Mouse (Mus musculus) heart, postnatal 0 days (tissue): ENCODE data around the gene Gm49358. TPM values are rescaled to one million over a fixed set of nuclear protein-coding genes. Genes with fewer than 3 reads are reported as not detected.

Source experiments
- ATAC-seq: fragments of 200-750 bp; cut with Nextera tagmentation; 2 replicates; pipeline ENCODE4 v1.8.0; 2017; ENCODE audit warnings: low read depth, moderate number of reproducible peaks, moderate library complexity; ENCODE audit not compliant: insufficient read depth
- DNase-seq: peaks from one replicate; pipeline ENCODE4 v3.0.0-alpha.2; 2016; ENCODE audit warnings: low spot score
- H3K27ac ChIP-seq: fragments of 300-500 bp; sonication (generic); 2 replicates; pipeline ENCODE4 v1.5.1; 2014; ENCODE audit warnings: low read depth, mild to moderate bottlenecking
- H3K27me3 ChIP-seq: fragments of 300-500 bp; sonication (generic); 2 replicates; pipeline ENCODE4 v1.6.1; 2014; ENCODE audit warnings: low read length, mixed read lengths; ENCODE audit not compliant: control insufficient read depth, insufficient read depth
- H3K36me3 ChIP-seq: fragments of 300-500 bp; sonication (generic); replicated peaks from 2 replicates; pipeline ENCODE4 v1.6.1; 2014; ENCODE audit warnings: low read length, mixed read lengths; ENCODE audit not compliant: control insufficient read depth, insufficient read depth
- H3K4me1 ChIP-seq: fragments of 300-500 bp; sonication (generic); 2 replicates; pipeline ENCODE4 v1.6.1; 2014; ENCODE audit warnings: antibody characterized with exemption; ENCODE audit not compliant: control insufficient read depth, insufficient read depth
- H3K4me2 ChIP-seq: fragments of 300-500 bp; sonication (generic); 2 replicates; pipeline ENCODE4 v1.6.1; 2014; ENCODE audit warnings: low read depth, mild to moderate bottlenecking, low read length, moderate library complexity
- H3K4me3 ChIP-seq: fragments of 300-500 bp; sonication (generic); 2 replicates; pipeline ENCODE4 v1.5.1; 2014; ENCODE audit warnings: low read depth, low read length
- H3K9ac ChIP-seq: fragments of 300-500 bp; sonication (generic); replicated peaks from 2 replicates; pipeline ENCODE4 v1.6.1; 2014; ENCODE audit warnings: low read depth, low read length, mixed read lengths
- H3K9me3 ChIP-seq: fragments of 300-500 bp; sonication (generic); replicated peaks from 2 replicates; pipeline ENCODE4 v1.6.1; 2016; ENCODE audit warnings: low read length; ENCODE audit not compliant: control insufficient read depth
- CTCF ChIP-seq: IDR thresholded peaks from 2 replicates; pipeline ENCODE4 v1.5.1; 2016; ENCODE audit warnings: antibody characterized with exemption, control low read depth, low read depth
- EP300 ChIP-seq: IDR thresholded peaks from 2 replicates; pipeline ENCODE4 v1.6.1; 2016; ENCODE audit warnings: antibody characterized with exemption, low read depth
- WGBS: fragments of 180-500 bp; shearing (Covaris S2); extraction: QIAGEN DNeasy Blood & Tissue Kit; methylation state at CpG from one replicate; pipeline ENCODE4 v1.1.7; 2014; 5-methylcytosine and 5-hydroxymethylcytosine counted together
- polyA plus RNA-seq: library from polyadenylated mRNA; unstranded; fragments of >200 nt; fragmentation: Nextera tagmentation; extraction: Ambion mirVana; gene quantifications from 2 replicates; pipeline ENCODE4 v1.2.1, GENCODE M21; 2015
- total RNA-seq: library from RNA; depleted of rRNA; stranded (reverse); fragments of >200 nt; gene quantifications from 2 replicates; pipeline ENCODE4 v1.2.3, GENCODE M21; 2014; ENCODE audit warnings: low replicate concordance

The Gm49358 gene
- total and polyA plus RNA-seq, 2 experiments from 2014 or later: 36.1 TPM; not detected in 1

- Histone ChIP-seq H3K27ac (no peak overlapping the region), H3K36me3 (no peaks in the 10 kb centered on the region), H3K9ac (no peak overlapping the region), H3K9me3 (no peaks in the 10 kb centered on the region), H3K27me3 (no peaks in the 10 kb centered on the region), H3K4me2 (no peak overlapping the region), H3K4me1 (peaks cover 14% of the 10 kb centered on the region), H3K4me3 (no peak overlapping the region)
- ATAC-seq: no peak
- no peak for TF ChIP-seq EP300
- TF ChIP-seq CTCF: no peak
- 71% methylated on average over 3 of the region's 3 CpGs for WGBS
- no peak for DNase-seq
Measured at GRCm38 (mm10) chr10:86853433-86853832, 89.7 kb downstream of the Gm49358 start.

- DNase-seq (no peak), ATAC-seq (no peak)
- H3K27me3 ChIP-seq: no peaks in the 10 kb centered on the region
- H3K4me1 ChIP-seq: no peaks in the 10 kb centered on the region
- whole genome bisulfite sequencing: 75% methylated on average over 4 of the region's 4 CpGs
- no peak overlapping the region for H3K9ac ChIP-seq
- H3K4me3 ChIP-seq: no peak overlapping the region
- H3K4me2 ChIP-seq: no peak overlapping the region
- H3K36me3 ChIP-seq: no peaks in the 10 kb centered on the region
- TF ChIP-seq EP300: no peak
- TF ChIP-seq CTCF: no peak
- no peaks in the 10 kb centered on the region for H3K9me3 ChIP-seq
- H3K27ac ChIP-seq: no peak overlapping the region
Measured at GRCm38 (mm10) chr10:86860396-86860795, 96.6 kb downstream of the Gm49358 start.

GRCm38 (mm10) chr10:86862496-86862895 lies 98.7 kb downstream of the Gm49358 start:
- H3K9ac ChIP-seq: no peak overlapping the region
- ATAC-seq (no peak), DNase-seq (no peak)
- no peaks in the 10 kb centered on the region for H3K9me3 ChIP-seq
- H3K4me1 ChIP-seq: no peaks in the 10 kb centered on the region
- H3K4me2 ChIP-seq: no peak overlapping the region
- H3K27me3 ChIP-seq: no peaks in the 10 kb centered on the region
- H3K36me3 ChIP-seq: no peaks in the 10 kb centered on the region
- 88% methylated on average over 6 of the region's 6 CpGs for WGBS
- H3K4me3 ChIP-seq: no peak overlapping the region
- TF ChIP-seq EP300 (no peak), CTCF (no peak)
- H3K27ac ChIP-seq: no peak overlapping the region

GRCm38 (mm10) chr10:86863429-86863828 lies 99.7 kb downstream of the Gm49358 start:
- WGBS: 86% methylated on average over 6 of the region's 6 CpGs
- peak; percentile 8; the same call in 1 of the 2 replicates for TF ChIP-seq CTCF
- TF ChIP-seq EP300: no peak
- ATAC-seq: no peak
- Histone ChIP-seq H3K4me1 (no peaks in the 10 kb centered on the region), H3K9me3 (no peaks in the 10 kb centered on the region), H3K27me3 (no peaks in the 10 kb centered on the region), H3K4me2 (no peak overlapping the region), H3K27ac (no peak overlapping the region), H3K4me3 (no peak overlapping the region), H3K36me3 (no peaks in the 10 kb centered on the region), H3K9ac (no peak overlapping the region)
- no peak for DNase-seq

GRCm38 (mm10) chr10:86872121-86872520 lies 108.3 kb downstream of the Gm49358 start:
- no peaks in the 10 kb centered on the region for H3K27me3 ChIP-seq
- 51% methylated on average over 7 of the region's 7 CpGs for WGBS
- DNase-seq (no peak), ATAC-seq (no peak)
- no peak overlapping the region for H3K27ac ChIP-seq
- H3K4me1 ChIP-seq: peaks cover 6% of the 10 kb centered on the region; the same call in 1 of the 2 replicates
- H3K4me2 ChIP-seq: no peak overlapping the region
- no peak for TF ChIP-seq EP300
- TF ChIP-seq CTCF: no peak
- no peak overlapping the region for H3K9ac ChIP-seq
- H3K36me3 ChIP-seq: no peaks in the 10 kb centered on the region
- H3K9me3 ChIP-seq: no peaks in the 10 kb centered on the region
- no peak overlapping the region for H3K4me3 ChIP-seq

GRCm38 (mm10) chr10:86872591-86872990 lies 108.8 kb downstream of the Gm49358 start:
- Histone ChIP-seq H3K27ac (peak overlapping the region; percentile 46; the same call in 1 of the 2 replicates), H3K4me1 (peaks cover 6% of the 10 kb centered on the region; the same call in 1 of the 2 replicates)
- 52% methylated on average over 5 of the region's 5 CpGs for WGBS

More at GRCm38 (mm10) chr10:86872591-86872990, 108.8 kb downstream of the Gm49358 start:
- Histone ChIP-seq H3K36me3 (no peaks in the 10 kb centered on the region), H3K9me3 (no peaks in the 10 kb centered on the region), H3K4me3 (no peak overlapping the region), H3K9ac (no peak overlapping the region), H3K4me2 (no peak overlapping the region), H3K27me3 (no peaks in the 10 kb centered on the region)
- ATAC-seq (peak; percentile 30; the same call in 1 of the 2 replicates), DNase-seq (no peak)
- no peak for TF ChIP-seq EP300
- TF ChIP-seq CTCF: no peak
